Mouse (Mus musculus) G1E (cell line): Measurements from ENCODE around the gene Jmjd1c. TPM values are rescaled to one million over a fixed set of nuclear protein-coding genes. Genes with fewer than 3 reads are reported as not detected.

Experiments
- ATAC-seq: 2 replicates; pipeline ENCODE4 v1.8.0; 2016; ENCODE audit warnings: mild to moderate bottlenecking; ENCODE audit not compliant: insufficient number of reproducible peaks, poor library complexity, low FRiP score, severe bottlenecking; ENCODE audit errors: extremely low read depth
- DNase-seq: peaks from one replicate; pipeline ENCODE4 v3.0.0; 2012; ENCODE audit warnings: low spot score
- H3K27me3 ChIP-seq: 2 replicates; pipeline ENCODE4 v1.6.1; 2012; ENCODE audit warnings: mild to moderate bottlenecking, low read length, inconsistent platforms; ENCODE audit not compliant: insufficient read depth
- H3K36me3 ChIP-seq: replicated peaks from 2 replicates; pipeline ENCODE3; 2012; ENCODE audit warnings: mild to moderate bottlenecking, inconsistent platforms
- H3K4me1 ChIP-seq: 2 replicates; pipeline ENCODE4 v1.6.1; 2012; ENCODE audit warnings: low read depth, low read length, inconsistent platforms, mixed read lengths; ENCODE audit not compliant: insufficient read depth
- H3K4me3 ChIP-seq: 2 replicates; pipeline ENCODE4 v1.5.1; 2012; ENCODE audit warnings: low read depth, mild to moderate bottlenecking, inconsistent platforms, low read length, moderate library complexity, mixed read lengths
- H3K9me3 ChIP-seq: replicated peaks from 2 replicates; pipeline ENCODE4 v1.6.1; 2012; ENCODE audit warnings: inconsistent platforms
- CTCF ChIP-seq: IDR thresholded peaks from 2 replicates; pipeline ENCODE4 v1.5.1; 2012; ENCODE audit warnings: low read depth, low read length, inconsistent platforms, mixed read lengths
- GATA1 ChIP-seq: IDR thresholded peaks from 2 replicates; pipeline ENCODE4 v1.6.1; 2012; ENCODE audit warnings: borderline replicate concordance, low read length, inconsistent platforms, mixed read lengths
- GATA2 ChIP-seq: IDR thresholded peaks from 2 replicates; pipeline ENCODE4 v1.6.1; 2012; ENCODE audit warnings: low read depth, low read length, inconsistent platforms, borderline replicate concordance
- POLR2AphosphoS5 ChIP-seq: IDR thresholded peaks from 2 replicates; pipeline ENCODE4 v1.6.1; 2012; ENCODE audit warnings: low read depth, low read length, inconsistent platforms; ENCODE audit not compliant: insufficient replicate concordance
- TAL1 ChIP-seq: conservative IDR thresholded peaks from 2 replicates; pipeline ENCODE4 v1.6.1; 2012; ENCODE audit warnings: low read depth, low read length, inconsistent platforms, mixed read lengths
- polyA plus RNA-seq: library from polyadenylated mRNA; stranded (reverse); fragments of >175 nt; gene quantifications from 2 replicates; pipeline ENCODE4 v1.2.3, GENCODE M21; 2012
- total RNA-seq, 2 experiments: library from RNA; stranded (forward) in 1 of 2; stranded (reverse) in 1 of 2; fragments of 200-1000 nt in 1 of 2; fragments of >200 nt in 1 of 2; fragmentation: Nextera tagmentation in 1 of 2; gene quantifications; 2 replicates each; pipeline ENCODE4 v1.2.3; 2014 to 2017

Gene Jmjd1c
- total and polyA plus RNA-seq, 3 experiments: 9.1 to 184 (median 102) TPM

GRCm38 (mm10) chr10:67137437-67137836, 41.5 kb downstream of the Jmjd1c start:
- Histone ChIP-seq H3K4me1 (no peaks in the 10 kb centered on the region), H3K4me3 (no peak overlapping the region), H3K27me3 (no peaks in the 10 kb centered on the region), H3K9me3 (no peaks in the 10 kb centered on the region), H3K36me3 (peaks cover 3% of the 10 kb centered on the region)
- TF ChIP-seq TAL1 (no peak), CTCF (no peak), GATA1 (no peak), GATA2 (no peak), POLR2AphosphoS5 (no peak)
- DNase-seq (no peak), ATAC-seq (no peak)

GRCm38 (mm10) chr10:67143661-67144060, 47.7 kb downstream of the Jmjd1c start:
- H3K27me3 ChIP-seq: no peaks in the 10 kb centered on the region
- no peak for DNase-seq
- 0 out of 2 replicates have a peak, but pooled peaks cover 3% of the 10 kb centered on the region for H3K4me1 ChIP-seq
- no peaks in the 10 kb centered on the region for H3K9me3 ChIP-seq
- TF ChIP-seq GATA1 (no peak), POLR2AphosphoS5 (no peak), GATA2 (no peak), TAL1 (no peak), CTCF (no peak)
- H3K4me3 ChIP-seq: no peak overlapping the region
- H3K36me3 ChIP-seq: peaks cover 3% of the 10 kb centered on the region
- no peak for ATAC-seq

- Histone ChIP-seq H3K36me3 (peaks cover 3% of the 10 kb centered on the region), H3K27me3 (no peaks in the 10 kb centered on the region), H3K4me3 (no peak overlapping the region), H3K9me3 (no peaks in the 10 kb centered on the region), H3K4me1 (0 out of 2 replicates have a peak, but pooled peaks cover 3% of the 10 kb centered on the region)
- ATAC-seq (no peak), DNase-seq (no peak)
- TF ChIP-seq GATA2 (no peak), GATA1 (no peak), POLR2AphosphoS5 (no peak), CTCF (no peak), TAL1 (no peak)
Measured at GRCm38 (mm10) chr10:67144269-67144668, 48.3 kb downstream of the Jmjd1c start.

GRCm38 (mm10) chr10:67145623-67146022, 49.7 kb downstream of the Jmjd1c start:
- ATAC-seq (no peak), DNase-seq (no peak)
- Histone ChIP-seq H3K4me3 (no peak overlapping the region), H3K27me3 (no peaks in the 10 kb centered on the region), H3K4me1 (0 out of 2 replicates have a peak, but pooled peaks cover 3% of the 10 kb centered on the region), H3K9me3 (no peaks in the 10 kb centered on the region), H3K36me3 (peaks cover 5% of the 10 kb centered on the region)
- TF ChIP-seq GATA1: no peak
- TF ChIP-seq TAL1: no peak
- no peak for TF ChIP-seq POLR2AphosphoS5
- TF ChIP-seq CTCF: no peak
- TF ChIP-seq GATA2: no peak

- H3K9me3 ChIP-seq: no peaks in the 10 kb centered on the region
- no peak for DNase-seq
- peaks cover 15% of the 10 kb centered on the region for H3K4me1 ChIP-seq
- ATAC-seq: no peak
- peaks cover 14% of the 10 kb centered on the region for H3K36me3 ChIP-seq
- TF ChIP-seq TAL1 (no peak), CTCF (no peak), POLR2AphosphoS5 (no peak), GATA2 (no peak), GATA1 (no peak)
- H3K4me3 ChIP-seq: no peak overlapping the region
- H3K27me3 ChIP-seq: no peaks in the 10 kb centered on the region
Measured at GRCm38 (mm10) chr10:67151766-67152165, 55.8 kb downstream of the Jmjd1c start.

- Histone ChIP-seq H3K9me3 (no peaks in the 10 kb centered on the region), H3K4me3 (no peak overlapping the region; the same call in 1 of the 2 replicates), H3K36me3 (peaks cover 18% of the 10 kb centered on the region), H3K4me1 (peaks cover 15% of the 10 kb centered on the region), H3K27me3 (no peaks in the 10 kb centered on the region)
- ATAC-seq (peak; percentile 84), DNase-seq (no peak)
- TF ChIP-seq GATA2 (no peak), TAL1 (peak; percentile 51)
Measured at GRCm38 (mm10) chr10:67154647-67155046, 58.7 kb downstream of the Jmjd1c start.

- H3K27me3 ChIP-seq: no peaks in the 10 kb centered on the region
- peaks cover 13% of the 10 kb centered on the region for H3K36me3 ChIP-seq
- H3K4me3 ChIP-seq: no peak overlapping the region
- no peak for TF ChIP-seq GATA1
- TF ChIP-seq POLR2AphosphoS5: no peak
- no peak for TF ChIP-seq TAL1
- TF ChIP-seq GATA2: no peak
- no peak for TF ChIP-seq CTCF
- no peaks in the 10 kb centered on the region for H3K9me3 ChIP-seq
- ATAC-seq (no peak), DNase-seq (no peak)
- peaks cover 24% of the 10 kb centered on the region for H3K4me1 ChIP-seq
Measured at GRCm38 (mm10) chr10:67174049-67174448, 78.1 kb downstream of the Jmjd1c start.
